Mouse (Mus musculus) cerebellum, adult 2 months (tissue): Measurements from ENCODE around the gene Rassf8. TPM values are rescaled to one million over a fixed set of nuclear protein-coding genes. Genes with fewer than 3 reads are reported as not detected.
A peak's percentile ranks its signal among the peaks of the same experiment; 100 is the strongest.

ENCODE experiments used
- DNase-seq, 2 experiments: peaks; one replicate each; pipeline ENCODE4 v3.0.0; 2021
- H3K27ac ChIP-seq: fragments of 200-500 bp; 2 replicates; pipeline ENCODE4 v1.5.1; 2012; ENCODE audit warnings: low read length, control low read depth, inconsistent platforms; ENCODE audit not compliant: insufficient read depth
- H3K27me3 ChIP-seq: fragments of 200-500 bp; 2 replicates; pipeline ENCODE4 v1.6.1; 2012; ENCODE audit warnings: inconsistent platforms, mild to moderate bottlenecking, low read length, moderate library complexity; ENCODE audit not compliant: control insufficient read depth, insufficient read depth
- H3K4me1 ChIP-seq: fragments of 200-500 bp; 2 replicates; pipeline ENCODE4 v1.6.1; 2011; ENCODE audit warnings: low read length; ENCODE audit not compliant: control insufficient read depth, insufficient read depth
- H3K4me3 ChIP-seq: fragments of 200-500 bp; replicated peaks from 2 replicates; pipeline ENCODE3; 2011; ENCODE audit warnings: mild to moderate bottlenecking, low read depth, low read length, control low read depth; ENCODE audit not compliant: insufficient read depth
- CTCF ChIP-seq: fragments of 200-500 bp; IDR thresholded peaks from 2 replicates; pipeline ENCODE4 v1.5.1; 2011; ENCODE audit warnings: low read depth, mild to moderate bottlenecking, control low read depth, low read length, moderate library complexity, borderline replicate concordance; ENCODE audit not compliant: insufficient read depth
- POLR2A ChIP-seq: fragments of 200-500 bp; IDR thresholded peaks from 2 replicates; pipeline ENCODE4 v1.6.1; 2011; ENCODE audit warnings: low read length, control low read depth, borderline replicate concordance; ENCODE audit not compliant: insufficient read depth
- WGBS: fragments of 180-500 bp; shearing (Covaris S2); methylation state at CpG from one replicate; pipeline ENCODE4 v1.1.7; 2018; 5-methylcytosine and 5-hydroxymethylcytosine counted together
- polyA plus RNA-seq: library from polyadenylated mRNA; depleted of rRNA; stranded (reverse); fragments of >200 nt; gene quantifications from 2 replicates; pipeline ENCODE4 v1.2.3, GENCODE M21; 2012

Gene Rassf8
- polyA plus RNA-seq, 1 experiment, result 38.1 TPM

- WGBS, result 78% methylated on average over 18 of the region's 18 CpGs
- Histone ChIP-seq H3K4me1 (no peaks in the 10 kb centered on the region; the same call in none of the 2 replicates), H3K27me3 (no peaks in the 10 kb centered on the region), H3K4me3 (no peak overlapping the region), H3K27ac (no peak overlapping the region)
- DNase-seq, result no peak
- TF ChIP-seq POLR2A (no peak), CTCF (no peak)
These were observed 23.9 kb downstream of the Rassf8 start for GRCm38 (mm10) chr6:145770272-145771000.

- WGBS, result 98% methylated on average over 2 of the region's 2 CpGs
- Histone ChIP-seq H3K4me3 (no peak overlapping the region), H3K4me1 (no peaks in the 10 kb centered on the region; the same call in none of the 2 replicates), H3K27me3 (no peaks in the 10 kb centered on the region), H3K27ac (no peak overlapping the region)
- no peak for DNase-seq
- TF ChIP-seq POLR2A, result no peak
- no peak for TF ChIP-seq CTCF
These were observed 27.9 kb downstream of the Rassf8 start for GRCm38 (mm10) chr6:145774436-145774835.

DNA sequence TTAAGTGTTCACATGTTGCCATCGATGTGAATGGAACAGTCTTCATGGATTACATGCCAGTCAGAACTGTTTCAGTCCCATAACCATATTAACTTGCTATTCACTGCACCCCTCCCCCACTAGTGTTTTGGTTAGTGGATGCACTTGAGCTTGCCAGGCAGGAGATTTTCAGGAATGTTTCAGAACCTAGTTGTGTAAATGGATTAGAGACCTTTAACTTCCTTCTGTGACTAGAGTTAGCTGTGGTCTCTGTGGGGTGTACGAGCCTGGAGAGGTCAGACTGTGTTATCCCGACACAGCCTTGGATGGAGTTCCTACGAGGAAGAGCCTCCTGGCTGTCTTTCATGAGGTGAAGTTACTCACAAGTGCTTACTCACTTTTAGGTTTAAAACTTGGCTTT lies 29.7 kb downstream of the Rassf8 start:
- no peak overlapping the region for H3K4me3 ChIP-seq
- no peaks in the 10 kb centered on the region for H3K27me3 ChIP-seq
- no peak overlapping the region for H3K27ac ChIP-seq
- DNase-seq, result no peak
- no peak for TF ChIP-seq CTCF
- no peak for TF ChIP-seq POLR2A
- WGBS, result 88% methylated on average over 4 of the region's 4 CpGs
- peaks cover 9% of the 10 kb centered on the region for H3K4me1 ChIP-seq

DNA sequence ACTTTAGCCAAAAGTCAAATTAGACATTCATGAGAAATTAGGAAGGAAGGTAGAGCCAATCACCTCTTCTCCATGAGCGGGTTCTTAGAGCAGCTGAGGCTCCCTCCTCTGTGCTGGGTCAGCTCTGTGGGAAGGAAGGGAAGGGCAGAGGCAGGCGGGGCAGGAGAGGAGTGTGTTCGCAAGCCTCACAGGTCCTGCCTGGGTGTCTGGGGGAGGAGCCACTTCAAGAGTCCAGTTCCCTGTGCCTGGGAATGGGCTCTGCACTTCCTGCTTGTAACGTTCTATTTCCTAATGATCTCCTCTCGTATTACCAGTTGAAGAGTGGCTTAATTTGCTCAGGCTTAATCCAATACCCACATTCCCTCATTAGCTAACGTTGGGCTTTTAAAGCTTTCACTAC lies 32.8 kb downstream of the Rassf8 start:
- 95% methylated on average over 6 of the region's 6 CpGs for WGBS
- H3K4me3 ChIP-seq, result no peak overlapping the region
- H3K27me3 ChIP-seq, result no peaks in the 10 kb centered on the region
- peaks cover 16% of the 10 kb centered on the region for H3K4me1 ChIP-seq
- DNase-seq, result no peak
- no peak overlapping the region; the same call in 1 of the 2 replicates for H3K27ac ChIP-seq
- no peak for TF ChIP-seq POLR2A
- no peak for TF ChIP-seq CTCF

DNA sequence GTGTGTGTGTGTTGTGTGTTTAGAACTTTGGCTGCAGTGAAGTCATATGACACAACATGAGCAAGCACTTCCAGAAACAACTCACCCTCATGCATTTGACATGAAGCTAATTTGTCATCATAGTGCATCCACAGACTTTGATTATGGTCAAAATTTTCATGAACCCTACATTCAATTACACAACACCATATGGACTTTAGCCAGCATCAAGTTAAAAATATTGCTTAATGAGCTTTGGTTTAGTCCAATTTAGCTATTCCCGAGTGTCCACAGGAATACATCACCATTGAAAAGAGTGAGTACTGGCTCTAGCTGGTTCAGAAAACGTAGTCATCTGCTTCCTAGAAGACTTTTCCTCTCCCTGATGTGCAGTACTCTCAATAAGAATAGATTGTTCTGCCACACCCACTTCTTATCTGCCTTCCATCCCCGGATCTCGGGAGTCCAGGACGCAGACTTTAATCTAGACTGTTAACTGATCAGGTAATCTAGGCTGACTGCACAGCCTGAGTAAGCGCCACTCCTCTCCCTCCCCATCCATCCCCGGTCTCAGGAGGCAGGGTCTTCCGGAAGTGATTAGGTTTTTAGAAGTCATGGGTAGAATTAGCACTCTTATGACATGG lies 33.7 kb downstream of the Rassf8 start:
- TF ChIP-seq CTCF, result no peak
- TF ChIP-seq POLR2A, result no peak
- WGBS, result 83% methylated on average over 8 of the region's 8 CpGs
- Histone ChIP-seq H3K27me3 (no peaks in the 10 kb centered on the region), H3K27ac (no peak overlapping the region), H3K4me1 (peaks cover 16% of the 10 kb centered on the region), H3K4me3 (no peak overlapping the region)
- no peak for DNase-seq

DNA sequence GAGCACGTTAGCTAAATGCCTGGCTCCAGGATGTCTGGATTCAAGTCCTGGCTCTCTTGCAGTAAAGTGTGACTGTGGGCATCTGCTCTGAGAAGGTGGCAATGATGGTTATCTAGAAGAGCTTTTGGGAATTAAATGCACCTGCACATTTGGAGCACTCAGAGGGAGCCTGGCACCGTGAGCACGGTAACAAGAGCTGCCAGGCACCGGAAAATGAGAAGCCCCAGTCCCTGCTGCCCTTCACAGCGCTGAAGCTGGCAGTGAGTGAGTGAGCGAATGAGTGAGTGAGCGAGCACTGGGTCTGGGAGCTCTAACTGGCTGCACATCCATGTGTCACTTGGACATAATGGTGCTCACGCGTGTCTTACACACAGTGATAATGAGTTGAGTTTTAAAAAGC lies 34.7 kb downstream of the Rassf8 start:
- TF ChIP-seq POLR2A (no peak), CTCF (no peak)
- WGBS, result 9% methylated on average over 9 of the region's 9 CpGs
- Histone ChIP-seq H3K27me3 (no peaks in the 10 kb centered on the region), H3K4me3 (no peak overlapping the region), H3K27ac (no peak overlapping the region), H3K4me1 (peaks cover 16% of the 10 kb centered on the region)
- peak; percentile 71 to 85 for DNase-seq

DNA sequence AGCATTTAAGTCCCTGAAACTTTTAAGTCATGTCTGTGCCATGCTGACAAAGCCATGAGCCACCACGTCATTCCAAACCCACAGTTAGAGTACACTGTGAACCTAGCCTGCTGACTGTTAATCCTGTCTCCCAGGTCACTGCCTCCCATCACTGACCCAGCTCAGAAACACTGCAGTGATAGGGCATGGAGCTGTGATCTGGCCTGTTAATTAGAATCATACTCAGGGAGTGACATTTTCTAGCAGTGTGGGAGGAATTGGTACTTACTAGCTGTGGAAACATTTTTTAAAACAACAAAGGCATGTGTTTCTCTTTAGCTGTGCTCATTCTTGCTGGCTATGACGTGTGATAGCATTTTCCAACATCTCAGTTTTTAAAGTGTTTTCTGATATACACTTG lies 35.4 kb downstream of the Rassf8 start:
- Histone ChIP-seq H3K27ac (no peak overlapping the region), H3K4me3 (no peak overlapping the region), H3K4me1 (peaks cover 16% of the 10 kb centered on the region), H3K27me3 (no peaks in the 10 kb centered on the region)
- no peak for DNase-seq
- WGBS, result 80% methylated on average over 2 of the region's 2 CpGs
- TF ChIP-seq CTCF (no peak), POLR2A (no peak)

DNA sequence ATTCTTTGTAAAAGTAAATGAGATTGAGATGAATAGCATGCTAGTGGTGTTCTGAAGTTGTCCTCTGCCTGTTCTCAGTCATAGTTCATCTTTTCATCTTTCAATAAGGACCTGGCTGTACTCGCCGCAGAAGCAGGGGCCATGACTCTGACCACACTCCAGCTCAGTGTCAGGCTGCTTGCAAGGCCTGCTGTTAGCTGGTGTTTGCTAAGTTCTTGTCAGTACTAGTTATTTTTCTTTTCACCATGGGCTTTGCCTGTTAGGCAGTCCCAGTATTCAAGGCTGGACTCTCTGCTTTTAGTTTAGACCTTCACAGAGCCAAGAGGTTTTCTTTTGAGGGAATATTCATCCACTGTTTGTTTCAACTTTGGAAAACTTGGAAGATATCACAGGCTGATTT lies 40.8 kb downstream of the Rassf8 start:
- no peaks in the 10 kb centered on the region for H3K4me1 ChIP-seq
- no peak for DNase-seq
- no peak overlapping the region for H3K27ac ChIP-seq
- no peak overlapping the region for H3K4me3 ChIP-seq
- H3K27me3 ChIP-seq, result no peaks in the 10 kb centered on the region
- TF ChIP-seq POLR2A (no peak), CTCF (no peak)
- WGBS, result 89% methylated on average over 2 of the region's 2 CpGs
